Mouse (Mus musculus): ENCODE results near the gene Txndc9.

The Txndc9 gene

GRCm38 (mm10) chr1:37997867-37998266 is at the start of gene Txndc9, which contains the start of gene Eif5b:
Gene Txndc9 (minus strand): TSS chr1:37997893.
Gene Eif5b (plus strand): TSS chr1:37998010.
- DNase-seq, result peak; percentile 95 to 98

GRCm38 (mm10) chr1:38038898-38039297 is 41.2 kb upstream of the Txndc9 start:
- DNase-seq, result no peak

- DNase-seq, result no peak
Observed at GRCm38 (mm10) chr1:38037375-38037774, 39.7 kb upstream of the Txndc9 start.

GRCm38 (mm10) chr1:38035521-38035920 is 37.8 kb upstream of the Txndc9 start:
- DNase-seq, result no peak

GRCm38 (mm10) chr1:38031391-38031790 is 33.7 kb upstream of the Txndc9 start:
- no peak for DNase-seq

- DNase-seq, result no peak
Observed at GRCm38 (mm10) chr1:38027301-38027700, 29.6 kb upstream of the Txndc9 start.

GRCm38 (mm10) chr1:38014551-38015203 is 17.0 kb upstream of the Txndc9 start:
- DNase-seq, result no peak

GRCm38 (mm10) chr1:38012509-38012908 is 14.8 kb upstream of the Txndc9 start:
- DNase-seq, result no peak

GRCm38 (mm10) chr1:38012104-38012503 is 14.4 kb upstream of the Txndc9 start:
- no peak for DNase-seq

GRCm38 (mm10) chr1:38011647-38012046 is 14.0 kb upstream of the Txndc9 start:
- no peak for DNase-seq

- DNase-seq, result no peak
Observed at GRCm38 (mm10) chr1:38006741-38007140, 9.0 kb upstream of the Txndc9 start.

- DNase-seq, result no peak
Observed at GRCm38 (mm10) chr1:38003046-38003445, 5.4 kb upstream of the Txndc9 start.

- no peak for DNase-seq
Observed at GRCm38 (mm10) chr1:38001956-38002355, 4.3 kb upstream of the Txndc9 start.

GRCm38 (mm10) chr1:38000844-38001243 is 3.2 kb upstream of the Txndc9 start:
- no peak for DNase-seq

- no peak for DNase-seq
Observed at GRCm38 (mm10) chr1:37999552-37999951, 1.9 kb upstream of the Txndc9 start.

- peak in 1 of 2 experiments; percentile 67 for DNase-seq
Observed at GRCm38 (mm10) chr1:37998371-37999199, 892 bp upstream of the Txndc9 start.

GRCm38 (mm10) chr1:37996877-37997484 is 712 bp downstream of the Txndc9 start:
- peak; percentile 97 to 98 for DNase-seq

GRCm38 (mm10) chr1:37996226-37996625 is 1.5 kb downstream of the Txndc9 start:
- no peak for DNase-seq

GRCm38 (mm10) chr1:37987856-37988255 is 9.8 kb downstream of the Txndc9 start:
- no peak for DNase-seq

GRCm38 (mm10) chr1:37985764-37986323 is 11.8 kb downstream of the Txndc9 start:
- DNase-seq, result peak; percentile 58 to 65

GRCm38 (mm10) chr1:37984326-37984725 is 13.4 kb downstream of the Txndc9 start:
- DNase-seq, result no peak

GRCm38 (mm10) chr1:37977303-37977702 is 20.4 kb downstream of the Txndc9 start:
- DNase-seq, result no peak

GRCm38 (mm10) chr1:37976666-37977065 is 21.0 kb downstream of the Txndc9 start:
- DNase-seq, result peak in 1 of 2 experiments; percentile 19

All from kidney, postnatal 4 days (tissue).